Mouse (Mus musculus): Measurements from ENCODE around the gene Lamtor3.

- TF ChIP-seq BHLHE40 (IDR thresholded peaks at IDR 0.05; ENCODE audit: borderline replicate concordance, low read depth, low read length), result no peak
- no peak for TF ChIP-seq ETS1 (IDR thresholded peaks at IDR 0.05; ENCODE audit: low read depth, low read length)
- no peak for TF ChIP-seq POLR2A (IDR thresholded peaks at IDR 0.05; ENCODE audit: control insufficient read depth in 1 of 2, insufficient read depth in 1 of 2, low read depth in 1 of 2, low read length in 2 of 2, poor library complexity in 1 of 2)
- no peak for TF ChIP-seq ZNF384 (IDR thresholded peaks at IDR 0.05; ENCODE audit: low read depth, low read length)
- no peak for TF ChIP-seq EP300 (IDR thresholded peaks at IDR 0.05; ENCODE audit: low read depth in 1 of 2, low read length in 2 of 2)
- no peak for TF ChIP-seq RAD21 (IDR thresholded peaks at IDR 0.05; ENCODE audit: low read depth, low read length)
Observed at GRCm38 (mm10) chr3:137977629-137978041, 59.3 kb downstream of the Lamtor3 start.
